Mouse (Mus musculus): Measurements from ENCODE around the gene Slc12a5. TPM values are rescaled to one million over a fixed set of nuclear protein-coding genes. Genes with fewer than 3 reads are reported as not detected.
A peak's percentile ranks its signal among the peaks of the same experiment; 100 is the strongest.

Gene Slc12a5
- polyA plus RNA-seq, 1 experiment from 2014 or later = 0.84 TPM

- TF ChIP-seq CTCF (IDR thresholded peaks at IDR 0.05) (no peak), EP300 (IDR thresholded peaks at IDR 0.05) (no peak)
- Histone ChIP-seq H3K9me3 (ENCODE audit: low read length) (no peaks in the 10 kb centered on the region), H3K4me2 (replicated peaks; ENCODE audit: low read depth, low read length) (no peak overlapping the region), H3K4me3 (ENCODE audit: low read depth, low read length) (no peak overlapping the region), H3K36me3 (ENCODE audit: insufficient read depth, low read length) (no peaks in the 10 kb centered on the region), H3K27me3 (replicated peaks; ENCODE audit: insufficient read depth, low read length) (no peaks in the 10 kb centered on the region), H3K9ac (replicated peaks; ENCODE audit: low read depth) (no peak overlapping the region), H3K4me1 (ENCODE audit: insufficient read depth, low read depth, low read length) (no peaks in the 10 kb centered on the region), H3K27ac (ENCODE audit: low read length) (no peak overlapping the region)
- ATAC-seq (no peak), DNase-seq (ENCODE audit: low spot score) (peak; percentile 74)
- 17% methylated on average over 7 of the region's 7 CpGs for WGBS
Observed at GRCm38 (mm10) chr2:164979749-164980148, 19.1 kb downstream of the Slc12a5 start.

- Histone ChIP-seq H3K9me3 (ENCODE audit: low read length) (no peaks in the 10 kb centered on the region), H3K27ac (ENCODE audit: low read length) (no peak overlapping the region), H3K9ac (replicated peaks; ENCODE audit: low read depth) (no peak overlapping the region), H3K27me3 (replicated peaks; ENCODE audit: insufficient read depth, low read length) (no peaks in the 10 kb centered on the region), H3K36me3 (ENCODE audit: insufficient read depth, low read length) (no peaks in the 10 kb centered on the region), H3K4me1 (ENCODE audit: insufficient read depth, low read depth, low read length) (no peaks in the 10 kb centered on the region), H3K4me3 (ENCODE audit: low read depth, low read length) (no peak overlapping the region), H3K4me2 (replicated peaks; ENCODE audit: low read depth, low read length) (no peak overlapping the region)
- 67% methylated on average over 6 of the region's 6 CpGs for WGBS
- no peak for ATAC-seq
- DNase-seq (ENCODE audit: low spot score) = no peak
- TF ChIP-seq CTCF (IDR thresholded peaks at IDR 0.05) (no peak), EP300 (IDR thresholded peaks at IDR 0.05) (no peak)
Observed at GRCm38 (mm10) chr2:164985962-164986361, 25.4 kb downstream of the Slc12a5 start.

GRCm38 (mm10) chr2:164986371-164987027 is 25.9 kb downstream of the Slc12a5 start:
- TF ChIP-seq CTCF (IDR thresholded peaks at IDR 0.05) (no peak), EP300 (IDR thresholded peaks at IDR 0.05) (no peak)
- WGBS = 57% methylated on average over 14 of the region's 14 CpGs
- ATAC-seq (no peak), DNase-seq (ENCODE audit: low spot score) (no peak)
- no peaks in the 10 kb centered on the region for H3K27me3 ChIP-seq (replicated peaks; ENCODE audit: insufficient read depth, low read length)
- H3K36me3 ChIP-seq (ENCODE audit: insufficient read depth, low read length) = no peaks in the 10 kb centered on the region
- H3K4me2 ChIP-seq (replicated peaks; ENCODE audit: low read depth, low read length) = no peak overlapping the region
- no peaks in the 10 kb centered on the region for H3K4me1 ChIP-seq (ENCODE audit: insufficient read depth, low read depth, low read length)
- no peak overlapping the region for H3K9ac ChIP-seq (replicated peaks; ENCODE audit: low read depth)
- H3K4me3 ChIP-seq (ENCODE audit: low read depth, low read length) = no peak overlapping the region
- H3K9me3 ChIP-seq (ENCODE audit: low read length) = no peaks in the 10 kb centered on the region
- no peak overlapping the region for H3K27ac ChIP-seq (ENCODE audit: low read length)

- TF ChIP-seq CTCF (IDR thresholded peaks at IDR 0.05) (no peak), EP300 (IDR thresholded peaks at IDR 0.05) (no peak)
- no peaks in the 10 kb centered on the region for H3K27me3 ChIP-seq (replicated peaks; ENCODE audit: insufficient read depth, low read length)
- H3K9me3 ChIP-seq (ENCODE audit: low read length) = no peaks in the 10 kb centered on the region
- no peak overlapping the region for H3K4me2 ChIP-seq (replicated peaks; ENCODE audit: low read depth, low read length)
- H3K9ac ChIP-seq (replicated peaks; ENCODE audit: low read depth) = no peak overlapping the region
- no peak overlapping the region for H3K27ac ChIP-seq (ENCODE audit: low read length)
- 38% methylated on average over 13 of the region's 13 CpGs for WGBS
- H3K36me3 ChIP-seq (ENCODE audit: insufficient read depth, low read length) = no peaks in the 10 kb centered on the region
- ATAC-seq (0 out of 2 replicates have a peak, but pooled peaks have one; percentile 40), DNase-seq (ENCODE audit: low spot score) (peak; percentile 25)
- no peaks in the 10 kb centered on the region for H3K4me1 ChIP-seq (ENCODE audit: insufficient read depth, low read depth, low read length)
- no peak overlapping the region for H3K4me3 ChIP-seq (ENCODE audit: low read depth, low read length)
Observed at GRCm38 (mm10) chr2:164988777-164989176, 28.2 kb downstream of the Slc12a5 start.

GRCm38 (mm10) chr2:164991111-164991510 is 30.5 kb downstream of the Slc12a5 start:
- H3K27me3 ChIP-seq (replicated peaks; ENCODE audit: insufficient read depth, low read length) = no peaks in the 10 kb centered on the region
- no peak overlapping the region for H3K9ac ChIP-seq (replicated peaks; ENCODE audit: low read depth)
- H3K9me3 ChIP-seq (ENCODE audit: low read length) = no peaks in the 10 kb centered on the region
- H3K4me2 ChIP-seq (replicated peaks; ENCODE audit: low read depth, low read length) = no peak overlapping the region
- H3K36me3 ChIP-seq (ENCODE audit: insufficient read depth, low read length) = no peaks in the 10 kb centered on the region
- H3K4me1 ChIP-seq (ENCODE audit: insufficient read depth, low read depth, low read length) = no peaks in the 10 kb centered on the region
- DNase-seq (ENCODE audit: low spot score) = no peak
- WGBS = 76% methylated on average over 3 of the region's 3 CpGs
- no peak for TF ChIP-seq CTCF (IDR thresholded peaks at IDR 0.05)
- no peak for TF ChIP-seq EP300 (IDR thresholded peaks at IDR 0.05)
- H3K27ac ChIP-seq (ENCODE audit: low read length) = no peak overlapping the region
- no peak overlapping the region for H3K4me3 ChIP-seq (ENCODE audit: low read depth, low read length)
- ATAC-seq = no peak

GRCm38 (mm10) chr2:164991808-164992207 is 31.2 kb downstream of the Slc12a5 start:
- no peak overlapping the region for H3K4me2 ChIP-seq (replicated peaks; ENCODE audit: low read depth, low read length)
- peak; percentile 33 for DNase-seq (ENCODE audit: low spot score)
- H3K27ac ChIP-seq (ENCODE audit: low read length) = no peak overlapping the region
- H3K36me3 ChIP-seq (ENCODE audit: insufficient read depth, low read length) = no peaks in the 10 kb centered on the region
- 19% methylated on average over 10 of the region's 10 CpGs for WGBS
- no peak overlapping the region for H3K9ac ChIP-seq (replicated peaks; ENCODE audit: low read depth)
- no peak overlapping the region for H3K4me3 ChIP-seq (ENCODE audit: low read depth, low read length)
- TF ChIP-seq EP300 (IDR thresholded peaks at IDR 0.05) = no peak
- TF ChIP-seq CTCF (IDR thresholded peaks at IDR 0.05) = no peak
- H3K9me3 ChIP-seq (ENCODE audit: low read length) = no peaks in the 10 kb centered on the region
- ATAC-seq = no peak
- H3K4me1 ChIP-seq (ENCODE audit: insufficient read depth, low read depth, low read length) = no peaks in the 10 kb centered on the region
- H3K27me3 ChIP-seq (replicated peaks; ENCODE audit: insufficient read depth, low read length) = no peaks in the 10 kb centered on the region
